Mouse (Mus musculus) frontal cortex, adult 2 months (tissue): ENCODE results near the gene Efcab14. TPM values are rescaled to one million over a fixed set of nuclear protein-coding genes. Genes with fewer than 3 reads are reported as not detected.

Experiments used
- DNase-seq, 2 experiments: peaks; one replicate each; pipeline ENCODE4 v3.0.0; 2022; ENCODE audit warnings: low spot score in 1 of 2; ENCODE audit errors: extremely low spot score in 1 of 2
- polyA plus RNA-seq: library from polyadenylated mRNA; depleted of rRNA; stranded (reverse); fragments of >200 nt; gene quantifications from 2 replicates; pipeline ENCODE4 v1.2.3, GENCODE M21; 2012; rRNA removed

Efcab14 gene
- 35.9 and 37.1 TPM in 2 replicates for polyA plus RNA-seq

DNA sequence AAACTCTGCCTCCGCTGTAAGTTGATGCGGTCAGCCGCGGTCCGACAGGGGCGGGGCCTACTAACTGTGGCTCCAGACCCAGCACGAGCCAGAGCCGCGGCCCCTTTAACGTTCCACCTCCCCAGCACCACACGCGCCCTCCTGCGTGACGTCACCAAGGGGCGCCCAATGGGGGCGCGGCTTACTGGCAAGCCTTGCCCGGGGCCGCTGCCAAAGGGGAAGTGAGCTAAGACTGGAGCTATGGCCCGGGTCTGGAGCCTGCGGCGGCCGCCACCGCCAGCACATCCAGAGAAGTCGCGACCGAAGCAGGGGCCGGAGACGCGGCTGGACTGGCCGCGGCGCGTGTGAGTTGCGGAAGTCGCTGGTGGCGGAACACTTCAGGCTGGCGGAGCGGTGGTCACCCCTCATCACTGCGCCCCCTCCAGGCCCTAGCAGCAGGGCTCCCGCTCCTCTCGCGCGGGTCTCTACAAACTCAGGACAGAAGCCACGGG lies at the start of gene Efcab14:
Efcab14 (plus strand) TSS at position 194 of the 491 bp plus-strand sequence.
- DNase-seq: peak; percentile 91 to 98

DNA sequence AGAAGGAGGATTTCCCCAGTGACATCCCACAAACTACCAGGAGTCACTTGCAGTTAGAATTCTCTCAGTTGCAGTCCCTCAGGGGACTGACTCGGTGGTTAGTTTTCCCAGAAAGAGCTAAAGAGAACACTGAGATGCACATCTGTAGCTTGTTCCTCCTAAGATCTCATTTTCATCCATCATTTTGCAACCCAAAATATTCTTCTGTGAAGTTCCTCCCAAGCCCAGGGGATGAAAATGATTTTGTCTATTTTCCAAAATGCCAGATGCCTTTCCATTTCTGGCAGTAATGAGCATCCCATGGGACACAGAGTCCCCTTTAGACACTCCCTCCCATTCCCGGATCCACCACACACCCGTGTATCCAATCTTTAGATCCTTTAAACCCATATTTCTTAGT lies 36.1 kb upstream of the Efcab14 start:
- DNase-seq: no peak

DNA sequence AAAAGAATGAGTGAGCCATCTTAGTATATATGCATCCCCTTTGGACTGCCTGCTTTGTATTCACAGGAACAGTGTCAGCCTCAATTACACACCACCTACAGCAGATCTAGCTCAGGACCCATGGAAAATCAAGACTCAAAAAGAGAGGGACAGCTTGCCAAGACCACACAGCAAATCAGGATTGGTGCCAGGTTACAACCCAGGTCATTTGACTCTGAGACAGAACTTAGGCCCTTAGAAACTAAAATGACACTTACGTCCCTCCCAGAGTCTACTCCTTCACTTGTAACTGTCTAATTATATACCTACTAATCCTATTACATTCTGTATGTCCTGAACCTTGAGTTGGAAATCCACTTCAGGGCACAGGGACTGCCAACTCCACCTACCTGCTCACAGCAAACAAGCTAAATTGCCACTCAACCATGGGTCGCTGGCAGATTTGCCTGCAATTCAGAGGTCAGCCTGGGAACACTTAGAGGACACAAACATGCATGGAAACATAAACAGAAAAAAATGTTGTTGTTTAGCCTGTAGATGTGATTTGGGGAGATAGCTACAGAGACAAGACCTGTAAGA lies 33.5 kb upstream of the Efcab14 start:
- no peak for DNase-seq

DNA sequence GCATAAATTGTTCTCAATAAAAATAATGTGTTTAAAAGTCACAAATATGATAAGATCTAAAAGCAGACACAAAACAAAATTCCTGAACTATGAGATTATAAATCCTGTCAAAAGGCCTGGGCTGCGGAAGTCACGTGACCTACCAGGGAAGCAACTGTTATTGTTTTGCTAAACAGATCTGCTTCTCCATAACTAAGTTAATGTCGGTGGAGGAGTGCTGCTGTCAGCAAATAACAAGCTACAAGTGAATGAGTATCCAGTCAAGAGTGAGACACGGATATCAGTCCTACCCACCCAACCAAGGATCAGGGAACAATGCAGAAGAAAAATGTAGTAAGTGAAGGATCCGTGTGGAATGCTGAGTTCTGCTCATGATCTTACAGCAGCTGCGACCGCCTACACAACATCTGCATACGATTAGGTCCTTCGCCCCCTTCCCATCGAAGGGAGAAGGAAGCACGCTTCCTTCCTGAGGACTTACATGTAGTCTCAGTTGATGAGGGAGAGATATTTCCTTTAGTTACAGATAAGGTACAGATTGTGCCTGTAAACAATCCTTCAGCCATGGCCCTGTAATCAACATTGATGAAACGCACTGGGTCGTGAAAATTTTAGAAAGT lies 28.5 kb upstream of the Efcab14 start:
- DNase-seq: peak in 1 of 2 experiments; percentile 13

DNA sequence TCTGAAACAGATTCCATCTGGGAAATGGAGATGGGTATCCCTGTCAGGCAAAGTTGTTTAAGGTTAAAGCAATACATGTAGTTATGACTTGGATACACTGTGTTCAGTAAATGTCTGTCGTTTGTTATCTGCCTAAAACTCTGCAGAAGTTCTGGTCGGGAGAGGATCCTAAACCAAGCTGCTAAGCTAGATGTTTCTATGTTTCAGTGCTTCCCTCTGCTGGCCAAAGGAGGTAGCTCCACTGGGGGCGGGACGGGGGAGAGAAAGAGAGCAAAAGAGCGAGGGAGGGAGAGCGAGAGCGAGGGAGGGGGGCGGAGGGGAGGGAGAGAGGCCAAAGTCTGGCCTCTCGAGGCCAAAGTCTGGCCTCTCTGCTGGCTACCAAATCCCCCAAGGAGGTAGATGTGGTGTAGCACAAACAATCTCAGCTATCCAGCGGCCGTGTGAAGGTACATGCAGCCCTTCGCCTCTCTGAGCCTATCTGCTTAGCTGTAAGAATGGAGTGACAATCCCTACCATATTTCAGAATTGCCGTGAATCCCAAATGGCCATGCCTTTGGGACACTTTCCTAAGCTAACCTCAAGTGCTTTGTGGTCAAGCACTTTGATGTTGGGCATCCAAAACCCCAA lies 27.6 kb upstream of the Efcab14 start:
- DNase-seq: peak; percentile 55 to 94

DNA sequence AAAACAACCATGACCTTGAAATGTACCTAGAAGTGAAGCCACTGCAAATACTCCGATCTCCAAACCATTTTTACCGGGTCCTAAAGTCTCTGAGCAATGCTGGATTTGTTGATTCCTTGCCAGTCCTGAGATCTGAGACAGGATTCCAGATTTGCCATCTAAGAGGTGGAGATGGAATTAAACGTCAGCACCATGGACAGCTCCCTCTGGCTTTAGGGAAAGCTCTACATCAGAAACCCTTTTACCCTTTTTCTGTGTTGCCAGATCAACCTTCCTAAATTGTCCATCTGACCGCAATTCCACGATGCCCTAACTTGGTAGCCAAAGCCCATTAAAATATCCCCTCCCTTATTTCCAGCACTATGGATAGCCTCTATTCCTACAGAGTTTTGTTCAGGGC lies 8.8 kb upstream of the Efcab14 start:
- no peak for DNase-seq

DNA sequence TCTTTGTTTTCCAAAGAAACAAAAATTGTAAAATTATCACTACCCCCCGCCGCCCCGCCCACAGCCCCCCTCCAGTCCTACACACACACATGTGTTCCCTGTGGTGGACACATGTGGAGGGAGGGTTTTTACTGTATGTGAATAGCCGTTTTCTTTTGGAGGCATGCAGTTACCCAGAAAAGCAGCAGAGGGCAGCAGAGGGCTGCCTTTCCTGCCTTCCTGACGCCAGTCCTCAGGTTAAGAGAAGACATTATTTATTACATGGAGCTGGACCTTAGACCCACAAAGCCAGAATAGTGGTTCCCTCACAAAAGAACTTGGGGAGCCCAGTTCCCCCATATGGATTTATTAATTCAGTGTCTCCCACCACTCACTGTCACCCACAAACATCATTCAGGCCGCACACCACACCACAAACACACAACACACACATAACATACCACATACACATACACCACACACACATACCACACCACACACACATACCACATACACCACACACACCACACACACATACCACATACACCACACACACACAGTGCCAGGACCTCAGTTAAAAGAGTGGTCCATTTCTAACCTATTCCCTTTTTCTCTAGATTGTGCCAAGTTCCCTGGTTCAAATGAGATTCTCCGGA lies 5.8 kb upstream of the Efcab14 start:
- DNase-seq: peak; percentile 42 to 87

DNA sequence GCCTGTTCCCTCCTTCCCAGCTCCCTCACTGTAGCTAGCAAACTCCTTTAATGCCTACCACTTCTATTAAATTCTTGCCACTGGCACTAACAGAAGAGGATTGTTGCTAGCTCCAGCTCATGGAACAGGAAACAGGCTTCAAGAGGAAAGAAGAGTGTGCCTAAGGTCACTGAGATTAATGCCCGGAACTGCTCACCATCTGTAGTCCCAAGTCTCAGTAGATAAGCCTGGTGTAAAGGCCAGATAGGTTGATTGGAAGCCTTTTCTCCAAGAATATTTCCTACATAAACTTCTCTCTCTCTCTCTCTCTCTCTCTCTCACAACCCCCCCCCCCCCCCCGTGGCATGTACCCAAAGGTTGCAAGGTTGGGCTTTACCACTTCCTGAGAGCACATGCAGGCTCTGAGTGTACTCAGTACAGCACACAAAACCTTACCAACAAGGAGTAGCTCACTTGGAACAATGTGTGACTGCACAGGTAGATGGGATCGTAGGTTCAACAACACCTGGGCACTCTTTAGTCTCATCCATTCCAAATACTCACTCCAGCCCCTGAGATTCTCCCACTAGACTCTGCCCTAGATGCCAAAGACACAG lies 5.2 kb upstream of the Efcab14 start:
- no peak for DNase-seq

DNA sequence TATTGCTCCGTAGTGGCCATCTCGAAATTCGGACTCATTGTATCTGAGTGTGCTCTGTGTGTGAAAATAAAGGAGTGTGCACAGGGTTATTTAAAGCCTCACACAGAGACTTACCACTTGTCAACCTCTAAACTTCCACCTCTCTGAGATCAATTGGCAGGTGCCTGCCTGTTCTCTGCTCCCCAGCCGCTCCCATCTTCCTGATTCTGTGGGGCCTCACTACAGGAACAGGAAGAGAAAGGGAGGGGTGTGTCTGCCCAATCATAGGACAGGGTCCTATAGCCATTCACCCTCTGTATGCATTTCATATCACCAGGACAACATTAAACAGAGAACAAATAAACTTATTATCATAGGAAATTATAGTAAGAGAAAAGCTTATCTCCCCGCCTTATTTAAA lies 3.8 kb upstream of the Efcab14 start:
- DNase-seq: no peak

DNA sequence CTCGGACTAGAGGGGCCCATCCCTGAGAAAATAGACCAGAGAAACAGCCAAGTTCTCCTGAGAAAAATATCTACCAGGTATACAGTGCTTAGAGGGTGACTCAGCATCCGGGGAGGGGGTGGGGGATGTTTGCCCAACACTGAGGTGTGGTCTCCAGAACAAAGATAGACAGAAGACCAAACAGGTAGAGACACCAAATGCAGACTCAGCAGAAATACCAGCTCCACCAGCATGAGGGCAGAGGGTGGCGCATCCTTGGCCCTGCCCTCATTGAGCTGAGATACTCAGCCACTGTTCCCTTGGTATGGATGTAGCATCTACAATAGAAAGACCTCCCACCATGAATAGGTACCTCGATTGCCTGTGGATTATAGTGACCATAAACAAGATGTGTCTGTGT lies 2.7 kb upstream of the Efcab14 start:
- DNase-seq: no peak

DNA sequence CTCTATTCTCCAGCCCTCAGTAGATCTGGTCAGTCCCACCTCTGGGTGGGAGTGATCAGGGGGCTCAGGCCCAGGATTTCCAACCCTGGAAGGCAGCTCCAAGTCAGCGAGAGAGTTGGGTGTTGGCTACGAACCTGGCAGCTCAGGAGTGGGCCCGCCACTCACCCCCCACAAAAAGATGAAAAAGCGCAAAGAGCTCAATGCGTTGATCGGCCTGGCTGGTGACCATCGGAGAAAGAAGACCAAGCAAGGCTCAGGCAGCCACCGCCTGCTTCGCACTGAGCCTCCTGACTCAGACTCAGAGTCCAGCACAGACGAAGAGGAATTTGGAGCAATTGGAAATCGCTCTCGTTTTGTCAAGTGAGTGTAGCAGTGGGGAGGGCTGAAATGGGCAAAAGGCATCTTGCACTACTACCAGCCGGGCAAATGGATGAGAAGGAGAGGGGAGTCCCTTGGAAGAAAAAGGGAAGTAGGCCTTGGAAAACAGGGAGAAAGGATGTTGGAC lies 989 bp downstream of the Efcab14 start:
- no peak for DNase-seq

DNA sequence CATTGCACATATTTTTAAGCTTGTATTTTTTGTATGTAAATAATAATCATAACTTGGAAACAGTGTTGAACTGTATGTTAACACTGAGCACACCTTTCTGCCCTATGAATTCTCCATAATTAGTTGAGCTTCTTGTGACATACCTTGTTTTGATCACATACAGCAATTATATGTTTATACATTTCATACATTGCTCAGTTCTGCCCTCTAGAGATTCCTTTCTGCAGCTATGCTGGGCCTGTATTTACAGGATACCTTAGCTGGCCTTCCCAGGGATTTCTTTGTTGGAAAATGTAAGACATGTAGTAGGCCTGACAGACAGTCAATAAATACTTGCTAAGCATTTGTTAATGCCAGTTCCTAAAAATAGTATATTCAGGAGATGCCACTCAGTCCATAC lies 5.1 kb downstream of the Efcab14 start:
- no peak for DNase-seq

DNA sequence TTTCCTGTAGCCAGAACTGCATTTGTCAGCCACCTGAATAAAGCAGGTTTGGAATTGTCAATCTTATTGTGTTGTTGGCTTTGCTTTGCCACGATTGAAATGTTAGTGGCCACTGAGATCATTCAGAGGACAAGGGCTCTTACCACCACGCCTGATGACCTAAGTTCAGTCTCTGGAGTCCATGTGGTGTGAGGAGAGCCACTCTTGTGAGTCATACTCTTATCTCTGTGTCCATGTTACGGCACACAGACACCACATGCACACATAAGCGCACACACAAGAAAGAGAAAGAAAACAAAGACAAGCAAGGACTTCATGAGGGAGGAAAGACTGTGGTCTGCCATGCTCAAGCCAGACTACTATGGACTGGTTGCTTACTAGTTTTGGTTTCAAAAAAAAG lies 5.6 kb downstream of the Efcab14 start:
- no peak for DNase-seq

DNA sequence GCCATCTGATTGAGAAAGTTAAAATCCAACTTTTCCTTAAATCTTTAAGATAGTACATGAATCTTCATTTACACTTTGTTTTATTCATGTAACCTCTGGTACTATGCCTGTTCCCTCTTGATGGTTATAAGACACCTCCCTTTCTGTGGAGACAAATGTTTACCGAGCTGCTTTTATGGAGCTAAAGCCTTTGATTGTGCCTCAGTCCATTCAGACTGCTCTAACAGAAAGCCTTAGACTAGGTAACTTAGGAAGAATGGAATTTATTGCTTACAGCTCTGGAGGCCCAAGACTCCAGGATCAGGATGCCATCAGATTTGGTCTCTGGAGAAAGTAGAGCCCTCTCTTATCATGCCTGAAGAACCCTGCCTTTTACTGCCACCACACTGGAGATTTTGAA lies 10.6 kb downstream of the Efcab14 start:
- no peak for DNase-seq

DNA sequence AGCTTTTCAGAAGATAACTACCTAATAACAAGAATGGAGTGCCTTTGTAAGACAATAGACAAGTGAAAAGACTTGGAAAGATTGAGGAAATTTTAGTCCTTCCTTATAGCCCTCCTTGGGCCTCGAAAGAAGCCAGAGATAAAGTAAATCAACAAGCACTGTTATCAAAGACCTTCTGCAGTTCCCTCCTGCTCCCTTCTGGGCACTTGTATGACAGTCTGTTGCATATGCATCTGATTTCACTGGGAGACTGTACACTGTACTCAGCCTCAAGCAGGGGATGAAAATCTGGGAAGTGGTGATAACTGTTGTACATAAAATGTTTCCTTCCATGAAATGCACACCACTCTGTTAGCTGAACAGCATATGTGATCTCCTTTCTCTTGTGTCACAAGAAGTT lies 11.8 kb downstream of the Efcab14 start:
- no peak for DNase-seq

DNA sequence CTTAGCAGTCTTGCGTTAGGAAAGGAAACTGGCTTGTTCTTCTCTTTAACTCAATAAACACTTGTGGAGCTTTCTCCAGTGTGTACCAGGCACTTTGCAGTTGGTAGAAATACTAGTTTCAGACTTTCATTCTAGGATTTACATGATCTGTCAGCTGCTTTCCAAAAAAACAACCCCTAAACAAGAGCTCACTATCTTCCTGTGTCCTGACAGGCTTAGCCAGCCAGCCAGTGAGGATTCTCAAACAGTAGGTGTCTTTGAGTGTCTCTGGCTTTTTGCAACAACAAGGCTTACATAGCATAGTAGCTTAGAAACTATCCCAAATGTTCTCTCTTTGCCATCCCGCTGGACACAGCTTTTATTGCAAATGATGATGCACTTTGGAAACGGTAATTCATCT lies 16.6 kb downstream of the Efcab14 start:
- DNase-seq: no peak

DNA sequence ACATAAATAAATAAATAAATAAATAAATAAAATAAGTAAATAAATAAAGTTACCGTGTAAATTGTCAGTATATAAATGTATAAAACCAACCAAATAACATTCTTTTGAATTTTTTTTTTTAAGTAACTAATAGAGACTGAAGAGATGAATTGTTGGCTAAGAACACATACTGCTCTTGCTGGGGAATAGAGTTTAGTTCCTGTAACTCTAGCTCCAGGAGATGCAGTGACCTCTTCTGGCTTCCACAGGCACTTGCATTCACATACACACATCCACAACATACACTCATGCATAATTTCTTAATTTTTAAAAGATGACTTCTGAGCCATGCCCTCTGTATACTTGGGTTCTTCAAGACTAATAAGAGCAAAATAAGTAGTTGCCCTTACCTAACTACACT lies 17.3 kb downstream of the Efcab14 start:
- no peak for DNase-seq

DNA sequence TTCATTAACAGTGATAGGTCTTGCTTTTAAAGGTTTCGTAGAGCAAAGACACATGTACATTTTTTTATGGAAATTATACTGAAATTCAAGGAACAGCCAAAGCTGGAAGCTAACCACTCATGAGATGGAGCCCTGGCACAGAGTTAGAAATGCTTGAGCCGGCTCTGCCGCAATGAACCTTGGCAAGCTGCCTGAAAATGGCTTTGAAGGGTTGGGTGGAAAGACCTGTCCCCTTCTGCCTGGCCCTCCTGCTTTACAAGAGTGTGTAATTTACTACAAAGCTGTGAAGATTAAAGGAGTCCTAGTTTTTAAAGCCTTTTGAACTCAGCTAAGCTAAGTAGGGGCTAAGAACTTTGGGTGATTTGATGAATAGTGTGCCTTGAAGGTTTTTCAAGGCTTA lies 23.7 kb downstream of the Efcab14 start:
- DNase-seq: no peak

DNA sequence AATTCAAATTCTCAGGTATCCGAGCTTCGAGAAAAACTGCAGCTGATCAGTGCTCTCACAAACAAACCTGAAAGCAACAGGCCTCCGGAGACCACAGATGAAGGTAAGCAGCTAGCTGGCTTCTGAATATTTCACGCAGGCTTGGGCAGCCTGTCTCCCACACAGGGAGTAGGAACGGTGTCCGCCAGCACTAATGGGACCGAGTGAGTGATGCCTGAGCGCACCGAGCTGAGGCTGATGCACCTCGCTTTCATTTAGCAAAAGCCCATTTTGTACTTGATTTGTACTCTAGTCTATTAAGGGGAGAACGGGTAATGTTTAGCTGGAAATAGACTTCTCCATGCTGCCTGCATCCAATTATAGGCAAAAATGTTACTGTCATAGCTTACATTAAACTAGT lies 27.0 kb downstream of the Efcab14 start:
- DNase-seq: no peak

DNA sequence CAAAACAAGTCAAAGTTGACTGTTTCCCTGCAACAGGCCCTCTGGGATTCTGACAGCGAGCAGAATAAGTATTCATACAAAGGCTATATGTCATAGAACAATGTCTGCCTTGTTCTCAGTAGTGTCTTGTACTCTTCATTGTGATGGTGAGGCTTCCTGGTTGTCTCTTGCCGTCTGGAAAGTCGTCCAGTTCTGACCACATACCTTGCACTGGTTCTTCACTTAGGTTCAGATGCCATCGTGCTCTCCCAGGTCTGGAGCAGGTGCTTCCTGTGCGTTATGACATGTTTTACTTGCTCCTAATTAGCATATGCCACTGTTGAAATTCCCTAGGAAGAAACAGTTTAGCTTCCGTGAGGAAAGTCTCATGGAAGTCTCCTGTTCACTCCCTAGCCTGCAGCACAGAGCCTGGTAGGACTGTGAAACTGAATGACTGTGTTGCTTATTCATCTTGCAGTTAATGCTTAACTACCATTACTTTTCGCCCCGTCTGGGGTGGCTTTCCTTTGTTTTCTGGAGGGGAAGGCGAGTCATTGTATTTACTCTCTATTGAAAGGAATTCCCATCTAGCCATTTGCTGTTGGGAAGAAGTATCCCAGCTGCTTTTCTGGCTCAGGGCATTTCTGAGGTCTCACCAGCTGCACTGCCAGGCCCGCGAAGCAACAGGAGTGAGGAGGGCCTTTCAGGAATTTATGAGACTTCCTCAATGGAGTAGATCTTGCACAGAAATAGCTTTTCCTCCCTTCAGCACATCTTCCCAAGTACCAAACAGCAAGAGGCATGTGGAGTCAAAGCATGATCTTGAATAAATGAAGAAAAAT lies 30.3 kb downstream of the Efcab14 start:
- no peak for DNase-seq
